Mouse (Mus musculus) midbrain, embryonic 12.5 days (tissue): ENCODE results near the gene Clta. TPM values are rescaled to one million over a fixed set of nuclear protein-coding genes. Genes with fewer than 3 reads are reported as not detected.

Source experiments
- ATAC-seq: fragments of 200-750 bp; cut with Nextera tagmentation; 2 replicates; pipeline ENCODE4 v1.8.0; 2017; ENCODE audit warnings: low read depth, moderate TSS enrichment, moderate library complexity; ENCODE audit not compliant: low FRiP score
- H3K27ac ChIP-seq: fragments of 300-500 bp; sonication (generic); replicated peaks from 2 replicates; pipeline ENCODE4 v1.5.1; 2016; ENCODE audit warnings: mild to moderate bottlenecking
- H3K27me3 ChIP-seq: fragments of 300-500 bp; sonication (generic); 2 replicates; pipeline ENCODE4 v1.6.1; 2016; ENCODE audit warnings: mild to moderate bottlenecking
- H3K36me3 ChIP-seq: fragments of 300-500 bp; sonication (generic); 2 replicates; pipeline ENCODE4 v1.6.1; 2016
- H3K4me1 ChIP-seq: fragments of 300-500 bp; sonication (generic); 2 replicates; pipeline ENCODE4 v1.6.1; 2016
- H3K4me2 ChIP-seq: fragments of 300-500 bp; sonication (generic); replicated peaks from 2 replicates; pipeline ENCODE4 v1.6.1; 2016; ENCODE audit warnings: mild to moderate bottlenecking, moderate library complexity
- H3K4me3 ChIP-seq: fragments of 300-500 bp; sonication (generic); 2 replicates; pipeline ENCODE4 v1.5.1; 2016; ENCODE audit warnings: mild to moderate bottlenecking
- H3K9ac ChIP-seq: fragments of 300-500 bp; sonication (generic); replicated peaks from 2 replicates; pipeline ENCODE4 v1.6.1; 2016; ENCODE audit warnings: mild to moderate bottlenecking, moderate library complexity
- H3K9me3 ChIP-seq: fragments of 300-500 bp; sonication (generic); 2 replicates; pipeline ENCODE4 v1.6.1; 2016; ENCODE audit warnings: mild to moderate bottlenecking
- WGBS: fragments of 180-500 bp; shearing (Covaris S2); methylation state at CpG from one replicate; pipeline ENCODE4 v1.1.7; 2016; 5-methylcytosine and 5-hydroxymethylcytosine counted together
- polyA plus RNA-seq: library from polyadenylated mRNA; unstranded; fragments of >200 nt; fragmentation: Nextera tagmentation; extraction: Ambion mirVana; gene quantifications from 2 replicates; pipeline ENCODE4 v1.2.1, GENCODE M21; 2016

Clta gene
- polyA plus RNA-seq = 226 and 233 TPM in 2 replicates

DNA sequence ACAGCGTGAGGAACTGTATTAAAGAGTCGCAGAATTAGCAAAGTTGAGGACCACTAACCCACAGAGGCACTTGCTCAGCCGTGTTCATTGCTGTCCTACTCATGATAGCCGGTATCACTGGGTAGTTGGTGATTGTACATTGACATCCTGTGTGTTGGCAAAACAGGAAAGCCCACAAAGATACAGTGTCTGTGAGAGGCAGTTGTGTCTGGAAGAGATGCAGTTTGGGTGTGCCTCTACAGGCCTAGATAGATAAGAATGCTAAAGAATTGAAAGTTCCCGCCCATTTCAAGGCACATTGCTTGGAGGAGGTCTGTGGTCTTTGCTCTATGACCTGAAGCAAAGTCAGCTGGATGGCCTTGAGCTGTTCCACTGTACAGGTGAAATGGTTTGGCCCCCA lies at the start of gene Clta:
Gene Clta (plus strand): TSS at position 327 of the 400 bp plus-strand sequence.
- H3K36me3 ChIP-seq = no peaks in the 10 kb centered on the region
- H3K4me2 ChIP-seq = no peak within 1 kb of the TSS
- no peak within 1 kb of the TSS for H3K4me3 ChIP-seq
- no peak within 1 kb of the TSS for H3K9ac ChIP-seq
- no peak for ATAC-seq
- H3K9me3 ChIP-seq = peaks cover 6% of the 10 kb centered on the region; the same call in 1 of the 2 replicates
- no peaks in the 10 kb centered on the region; the same call in 1 of the 2 replicates for H3K27me3 ChIP-seq
- H3K27ac ChIP-seq = no peak within 1 kb of the TSS
- WGBS = 89% methylated on average over 5 of the region's 5 CpGs
- no peaks in the 10 kb centered on the region for H3K4me1 ChIP-seq

DNA sequence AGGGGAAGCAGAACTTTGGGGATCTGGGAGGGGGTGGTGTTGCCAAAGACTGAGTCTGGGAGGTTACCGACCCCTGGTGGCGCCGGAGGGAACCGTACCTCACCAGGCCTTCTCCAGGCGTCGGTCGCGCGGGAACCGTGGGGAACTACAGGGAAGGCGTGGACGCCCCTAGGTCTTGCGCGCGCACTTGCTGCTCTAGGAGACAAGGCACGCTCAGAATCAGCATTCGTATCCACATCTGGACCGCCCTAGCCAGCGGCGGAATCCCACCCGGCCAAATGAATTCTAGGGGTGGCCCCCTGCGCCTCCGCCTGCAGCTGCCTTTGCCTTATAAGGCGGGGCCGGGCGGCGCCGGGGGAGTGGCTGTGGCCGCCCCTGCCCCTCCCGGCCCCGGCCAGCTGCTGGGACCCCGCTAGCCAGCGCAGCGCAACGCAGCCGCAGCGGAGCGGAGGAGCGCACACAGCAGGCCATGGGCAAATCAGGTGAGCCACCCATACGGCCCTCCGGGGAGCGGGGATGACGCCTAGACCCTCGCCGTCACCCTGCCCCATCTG lies 46.9 kb upstream of the Clta start, which contains the start of gene Glipr2:
Gene Glipr2 (plus strand): TSS at position 110 of the 554 bp plus-strand sequence.
- Histone ChIP-seq H3K36me3 (no peaks in the 10 kb centered on the region), H3K27ac (peak within 1 kb of the TSS; percentile 71), H3K4me2 (peak within 1 kb of the TSS; percentile 95), H3K9ac (peak within 1 kb of the TSS; percentile 79), H3K4me1 (peaks cover 11% of the 10 kb centered on the region), H3K9me3 (no peaks in the 10 kb centered on the region), H3K27me3 (peaks cover 60% of the 10 kb centered on the region), H3K4me3 (peak within 1 kb of the TSS; percentile 67)
- whole genome bisulfite sequencing = under 1% methylated on average over 45 of the region's 45 CpGs
- ATAC-seq = peak; percentile 90

GRCm38 (mm10) chr4:43957846-43958461 lies 46.3 kb upstream of the Clta start:
- Histone ChIP-seq H3K36me3 (no peaks in the 10 kb centered on the region), H3K9ac (peak overlapping the region; percentile 79), H3K9me3 (no peaks in the 10 kb centered on the region), H3K4me1 (peaks cover 11% of the 10 kb centered on the region), H3K27ac (peak overlapping the region; percentile 71), H3K4me2 (peak overlapping the region; percentile 95), H3K27me3 (peaks cover 63% of the 10 kb centered on the region), H3K4me3 (peak overlapping the region; percentile 67)
- 0% methylated on average over 26 of the region's 26 CpGs for WGBS
- ATAC-seq = peak; percentile 78

- 72% methylated on average over 9 of the region's 9 CpGs for WGBS
- no peak overlapping the region for H3K9ac ChIP-seq
- ATAC-seq = no peak
- H3K9me3 ChIP-seq = no peaks in the 10 kb centered on the region
- H3K4me2 ChIP-seq = no peak overlapping the region
- no peak overlapping the region for H3K27ac ChIP-seq
- H3K36me3 ChIP-seq = no peaks in the 10 kb centered on the region
- H3K27me3 ChIP-seq = peaks cover 77% of the 10 kb centered on the region
- no peak overlapping the region for H3K4me3 ChIP-seq
- H3K4me1 ChIP-seq = peaks cover 12% of the 10 kb centered on the region
These were observed 44.6 kb upstream of the Clta start for GRCm38 (mm10) chr4:43959523-43960179.

- 92% methylated on average over 6 of the region's 6 CpGs for WGBS
- Histone ChIP-seq H3K27ac (no peak overlapping the region), H3K4me3 (no peak overlapping the region), H3K9me3 (no peaks in the 10 kb centered on the region), H3K9ac (no peak overlapping the region), H3K4me2 (no peak overlapping the region), H3K27me3 (peaks cover 81% of the 10 kb centered on the region), H3K36me3 (no peaks in the 10 kb centered on the region), H3K4me1 (peaks cover 13% of the 10 kb centered on the region)
- ATAC-seq = no peak
These were observed 44.0 kb upstream of the Clta start for GRCm38 (mm10) chr4:43960207-43960606.

DNA sequence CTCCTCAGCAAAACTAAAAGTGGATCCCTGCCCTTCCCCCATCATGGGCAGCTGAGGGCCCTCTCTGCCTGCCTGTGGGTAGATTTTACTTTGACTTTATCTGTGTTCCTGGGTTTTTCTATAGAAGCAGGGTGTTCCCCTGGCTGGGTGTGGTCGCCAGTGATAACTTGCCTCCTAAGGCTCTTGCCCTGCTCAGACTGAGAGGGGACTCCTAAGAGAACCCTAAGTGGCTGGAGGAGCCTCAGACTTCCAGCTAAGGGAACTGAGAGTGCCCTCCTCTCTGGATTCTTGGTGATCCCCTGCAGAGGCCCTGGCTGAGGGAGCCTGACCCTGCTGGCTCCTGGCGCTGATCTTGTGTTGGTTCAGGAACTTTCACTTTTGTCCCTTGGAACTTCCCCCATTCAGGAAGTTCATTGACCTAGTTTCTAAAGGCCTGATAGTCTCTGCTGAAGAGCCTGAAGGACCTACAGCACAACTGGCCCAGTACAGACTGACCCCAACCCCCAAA lies 39.9 kb upstream of the Clta start:
- peaks cover 79% of the 10 kb centered on the region for H3K27me3 ChIP-seq
- no peak overlapping the region for H3K27ac ChIP-seq
- no peak for ATAC-seq
- WGBS = 42% methylated on average over 2 of the region's 2 CpGs
- H3K4me1 ChIP-seq = peaks cover 11% of the 10 kb centered on the region
- no peak overlapping the region for H3K4me2 ChIP-seq
- H3K9me3 ChIP-seq = no peaks in the 10 kb centered on the region
- no peaks in the 10 kb centered on the region for H3K36me3 ChIP-seq
- H3K4me3 ChIP-seq = no peak overlapping the region
- no peak overlapping the region for H3K9ac ChIP-seq

DNA sequence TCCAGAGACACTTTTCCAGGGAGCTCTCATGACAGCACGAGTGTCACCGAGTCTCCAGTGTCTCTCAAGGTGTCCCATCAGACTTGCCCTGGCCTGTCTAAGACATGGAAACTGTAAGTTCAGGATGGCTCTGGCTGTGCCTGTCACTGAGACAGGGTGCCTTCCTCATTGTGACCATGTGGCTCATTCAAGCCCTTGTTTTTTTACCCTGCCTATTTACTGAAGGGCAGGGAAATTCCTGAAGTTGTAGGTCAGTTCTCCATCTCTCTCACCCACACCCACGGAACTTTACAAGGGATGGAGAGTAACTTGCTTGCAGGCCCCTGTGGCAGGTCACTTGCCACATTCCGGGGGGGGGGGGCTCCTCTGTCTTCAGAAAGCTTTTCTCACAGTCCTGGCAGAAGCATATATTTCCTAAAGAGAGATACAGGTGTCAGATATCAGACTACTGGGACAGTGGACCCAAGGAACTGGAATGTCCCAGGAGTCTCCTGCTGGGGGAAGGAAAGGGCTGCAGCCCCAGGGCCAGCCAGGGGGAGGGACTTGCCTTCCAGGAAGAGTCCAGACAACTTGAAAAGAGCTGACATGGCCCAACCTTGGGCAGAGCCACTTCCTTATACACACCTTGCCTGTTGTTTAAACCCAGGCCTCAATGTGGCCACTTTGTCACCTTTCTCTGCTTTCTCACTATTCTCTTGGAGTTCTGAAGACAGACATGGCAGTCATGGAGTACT lies 39.1 kb upstream of the Clta start:
- no peaks in the 10 kb centered on the region for H3K36me3 ChIP-seq
- H3K27ac ChIP-seq = no peak overlapping the region
- no peak overlapping the region for H3K4me2 ChIP-seq
- peaks cover 16% of the 10 kb centered on the region for H3K4me1 ChIP-seq
- no peaks in the 10 kb centered on the region for H3K9me3 ChIP-seq
- no peak overlapping the region for H3K9ac ChIP-seq
- H3K4me3 ChIP-seq = no peak overlapping the region
- 53% methylated on average over 4 of the region's 4 CpGs for WGBS
- no peak for ATAC-seq
- peaks cover 72% of the 10 kb centered on the region for H3K27me3 ChIP-seq

DNA sequence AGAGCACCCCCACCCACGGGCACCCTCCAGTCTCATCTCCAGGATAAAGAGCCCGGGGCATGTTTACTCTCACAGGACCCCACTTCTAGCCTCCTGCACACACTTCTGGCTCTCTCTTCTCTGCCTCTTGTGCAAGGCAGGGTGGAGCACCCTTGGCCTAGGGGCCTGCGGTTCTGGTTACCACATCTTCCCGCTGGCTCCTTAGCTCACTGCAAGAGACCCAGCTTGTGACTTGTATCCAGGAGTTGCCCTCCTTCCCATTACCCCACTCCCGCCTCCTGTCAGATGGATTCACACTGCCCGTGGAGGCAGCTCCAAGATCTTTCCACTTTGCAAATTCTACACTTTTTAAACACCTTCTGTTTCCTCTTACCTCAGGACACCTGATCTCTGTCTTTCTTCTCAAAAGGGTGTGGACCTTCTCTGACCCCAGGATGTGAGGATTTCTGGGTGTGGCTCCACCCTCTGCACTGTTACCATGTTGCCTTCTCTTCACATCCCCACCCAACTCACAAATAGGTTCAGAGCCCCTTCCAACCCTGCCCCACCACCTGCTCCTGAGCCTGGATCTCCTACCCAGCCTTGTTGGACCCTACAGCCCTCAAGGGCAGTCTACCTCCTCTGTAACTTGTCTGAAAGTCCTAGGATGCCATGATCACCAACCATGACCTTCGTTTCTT lies 38.3 kb upstream of the Clta start:
- ATAC-seq = no peak
- Histone ChIP-seq H3K4me2 (no peak overlapping the region), H3K9ac (no peak overlapping the region), H3K9me3 (no peaks in the 10 kb centered on the region), H3K4me1 (peaks cover 16% of the 10 kb centered on the region), H3K4me3 (no peak overlapping the region), H3K36me3 (no peaks in the 10 kb centered on the region; the same call in 1 of the 2 replicates), H3K27ac (no peak overlapping the region), H3K27me3 (peaks cover 74% of the 10 kb centered on the region)
- WGBS = 78% methylated on average over 7 of the region's 7 CpGs

DNA sequence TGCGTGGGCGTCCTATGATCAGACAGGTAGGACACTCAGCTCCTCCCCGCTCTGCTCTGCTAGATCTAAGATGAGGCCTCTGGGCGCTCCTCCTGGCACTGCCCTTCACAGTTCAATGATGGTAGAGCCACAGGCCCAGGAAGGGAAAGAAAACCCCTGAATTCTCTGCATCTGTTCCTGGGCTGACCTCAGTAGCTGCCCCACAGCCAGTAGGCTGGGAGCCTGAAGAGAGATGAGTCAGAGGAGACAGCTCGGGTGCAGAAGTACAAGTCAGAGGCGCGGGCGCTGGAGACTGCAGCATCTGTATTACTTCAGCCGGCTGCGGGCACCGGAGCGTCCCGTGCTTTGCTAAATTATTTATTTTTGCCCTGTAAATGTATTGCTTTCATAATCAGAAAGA lies 35.6 kb upstream of the Clta start:
- Histone ChIP-seq H3K36me3 (no peaks in the 10 kb centered on the region; the same call in 1 of the 2 replicates), H3K27ac (no peak overlapping the region), H3K9me3 (no peaks in the 10 kb centered on the region), H3K4me1 (peaks cover 31% of the 10 kb centered on the region), H3K4me3 (no peak overlapping the region), H3K27me3 (peaks cover 61% of the 10 kb centered on the region), H3K9ac (no peak overlapping the region), H3K4me2 (no peak overlapping the region)
- ATAC-seq = no peak
- WGBS = 42% methylated on average over 13 of the region's 13 CpGs

- H3K9me3 ChIP-seq = no peaks in the 10 kb centered on the region
- H3K9ac ChIP-seq = no peak overlapping the region
- H3K4me3 ChIP-seq = no peak overlapping the region
- H3K4me1 ChIP-seq = peaks cover 32% of the 10 kb centered on the region
- H3K27me3 ChIP-seq = peaks cover 58% of the 10 kb centered on the region
- no peak overlapping the region for H3K4me2 ChIP-seq
- H3K27ac ChIP-seq = no peak overlapping the region; the same call in 1 of the 2 replicates
- WGBS = 6% methylated on average over 4 of the region's 4 CpGs
- peak; percentile 32; the same call in 1 of the 2 replicates for ATAC-seq
- no peaks in the 10 kb centered on the region; the same call in 1 of the 2 replicates for H3K36me3 ChIP-seq
These were observed 34.9 kb upstream of the Clta start for GRCm38 (mm10) chr4:43969373-43969772.
